Mouse (Mus musculus): ENCODE measurements around the gene Casp8. TPM values are rescaled to one million over a fixed set of nuclear protein-coding genes. Genes with fewer than 3 reads are reported as not detected.
"Not testable (repeated sequence)": the region's sequence is repeated elsewhere in the genome, so short reads cannot be mapped to it uniquely, and the experiment has no call there.

The Casp8 gene
- polyA plus RNA-seq, 1 experiment: 9.4 TPM

DNA sequence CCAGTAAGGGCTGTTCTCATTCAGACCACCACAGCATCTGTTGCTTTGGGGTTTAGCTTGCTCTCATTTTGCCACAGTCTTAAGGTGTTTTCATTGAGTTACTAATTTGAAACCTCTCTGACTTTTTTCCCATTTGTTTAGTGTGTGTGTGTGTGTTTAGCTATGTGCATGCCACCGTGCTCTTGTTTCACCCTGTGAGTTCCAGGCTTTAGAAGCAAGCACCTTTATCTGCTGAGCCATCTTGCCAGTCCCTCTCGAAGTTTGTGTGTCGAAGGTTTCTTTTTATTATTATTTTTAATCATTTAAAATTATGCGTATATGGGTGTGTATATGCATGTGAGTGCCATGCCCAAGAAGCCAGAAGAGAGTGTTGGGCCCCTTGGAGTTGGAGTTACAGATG is 3.7 kb downstream of the Casp8 start:
- Histone ChIP-seq H3K27ac (ENCODE audit: insufficient read depth, low read depth, low read length) (no peak overlapping the region), H3K36me3 (ENCODE audit: control insufficient read depth, insufficient read depth, low read length) (peaks cover 5% of the 10 kb centered on the region), H3K4me1 (ENCODE audit: control insufficient read depth, insufficient read depth, insufficient read length, low read length) (peaks cover 10% of the 10 kb centered on the region; the same call in 1 of the 2 replicates), H3K4me3 (ENCODE audit: low read depth, low read length) (no peak overlapping the region), H3K27me3 (ENCODE audit: control insufficient read depth, insufficient read depth, low read length) (no peaks in the 10 kb centered on the region)
- 95% methylated on average over 4 of the region's 4 CpGs for WGBS
- no peak for TF ChIP-seq POLR2A (IDR thresholded peaks at IDR 0.05; ENCODE audit: low read depth, low read length)

DNA sequence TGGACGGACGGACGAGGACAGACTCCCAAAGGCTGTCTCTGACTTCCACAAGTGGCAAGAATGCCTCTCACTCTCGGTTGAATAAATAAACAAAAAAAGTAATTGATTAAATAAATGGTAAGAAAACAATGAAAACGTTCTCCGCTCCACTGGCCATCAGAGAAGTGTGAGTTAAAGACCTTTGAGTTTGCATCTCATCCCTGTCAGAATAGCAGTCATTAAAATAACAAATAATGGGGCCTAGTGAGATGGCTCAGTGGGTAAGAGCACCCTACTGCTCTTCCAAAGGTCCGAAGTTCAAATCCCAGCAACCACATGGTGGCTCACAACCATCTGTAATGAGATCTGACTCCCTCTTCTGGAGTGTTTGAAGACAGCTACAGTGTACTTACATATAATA is 5.5 kb downstream of the Casp8 start:
- H3K27ac ChIP-seq (ENCODE audit: insufficient read depth, low read depth, low read length); H3K4me3 ChIP-seq (ENCODE audit: low read depth, low read length); H3K27me3 ChIP-seq (ENCODE audit: control insufficient read depth, insufficient read depth, low read length); H3K36me3 ChIP-seq (ENCODE audit: control insufficient read depth, insufficient read depth, low read length); H3K4me1 ChIP-seq (ENCODE audit: control insufficient read depth, insufficient read depth, insufficient read length, low read length): not testable (repeated sequence)
- WGBS: 89% methylated on average over 7 of the region's 7 CpGs

DNA sequence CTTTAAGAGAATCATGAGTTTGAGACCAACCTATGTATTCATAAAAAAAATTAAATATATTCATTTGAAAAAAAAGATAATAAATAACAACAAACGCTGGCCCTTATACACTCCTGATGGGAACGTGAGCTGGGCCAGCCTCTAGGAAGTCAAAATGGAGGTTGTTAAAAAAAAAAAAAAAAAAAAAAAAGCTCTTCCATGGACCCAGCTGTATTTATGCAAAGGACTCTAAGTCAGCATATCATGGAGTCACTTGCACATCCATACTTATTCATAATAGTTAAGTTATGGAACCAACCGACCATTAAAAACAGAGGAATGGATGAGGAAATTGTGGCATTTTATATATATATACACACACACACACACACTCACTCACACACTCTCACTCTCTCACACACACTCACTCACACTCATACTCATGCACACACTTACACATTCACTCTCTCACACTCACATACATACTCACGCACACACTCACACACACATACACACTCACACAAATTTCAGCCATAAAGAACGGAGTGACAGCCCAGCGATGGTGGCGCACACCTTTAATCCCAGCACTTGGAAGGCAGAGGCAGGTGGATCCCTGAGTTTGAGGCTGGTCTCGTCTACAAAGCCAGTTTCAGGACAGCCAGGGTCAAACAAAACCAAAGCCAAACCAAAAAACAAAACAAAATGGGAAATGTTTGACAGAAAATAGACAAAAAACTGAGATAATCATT is 6.5 kb downstream of the Casp8 start:
- Histone ChIP-seq H3K4me1 (ENCODE audit: control insufficient read depth, insufficient read depth, insufficient read length, low read length) (peaks cover 6% of the 10 kb centered on the region; the same call in 1 of the 2 replicates), H3K36me3 (ENCODE audit: control insufficient read depth, insufficient read depth, low read length) (peaks cover 5% of the 10 kb centered on the region), H3K27me3 (ENCODE audit: control insufficient read depth, insufficient read depth, low read length) (no peaks in the 10 kb centered on the region), H3K4me3 (ENCODE audit: low read depth, low read length) (peak overlapping the region; percentile 53), H3K27ac (ENCODE audit: insufficient read depth, low read depth, low read length) (peak overlapping the region; percentile 96)
- 61% methylated on average over 8 of the region's 8 CpGs for WGBS
- TF ChIP-seq CTCF (IDR thresholded peaks at IDR 0.05; ENCODE audit: extremely low read depth, insufficient read length, insufficient replicate concordance, low read depth, low read length): no peak
- TF ChIP-seq POLR2A (IDR thresholded peaks at IDR 0.05; ENCODE audit: low read depth, low read length): no peak

DNA sequence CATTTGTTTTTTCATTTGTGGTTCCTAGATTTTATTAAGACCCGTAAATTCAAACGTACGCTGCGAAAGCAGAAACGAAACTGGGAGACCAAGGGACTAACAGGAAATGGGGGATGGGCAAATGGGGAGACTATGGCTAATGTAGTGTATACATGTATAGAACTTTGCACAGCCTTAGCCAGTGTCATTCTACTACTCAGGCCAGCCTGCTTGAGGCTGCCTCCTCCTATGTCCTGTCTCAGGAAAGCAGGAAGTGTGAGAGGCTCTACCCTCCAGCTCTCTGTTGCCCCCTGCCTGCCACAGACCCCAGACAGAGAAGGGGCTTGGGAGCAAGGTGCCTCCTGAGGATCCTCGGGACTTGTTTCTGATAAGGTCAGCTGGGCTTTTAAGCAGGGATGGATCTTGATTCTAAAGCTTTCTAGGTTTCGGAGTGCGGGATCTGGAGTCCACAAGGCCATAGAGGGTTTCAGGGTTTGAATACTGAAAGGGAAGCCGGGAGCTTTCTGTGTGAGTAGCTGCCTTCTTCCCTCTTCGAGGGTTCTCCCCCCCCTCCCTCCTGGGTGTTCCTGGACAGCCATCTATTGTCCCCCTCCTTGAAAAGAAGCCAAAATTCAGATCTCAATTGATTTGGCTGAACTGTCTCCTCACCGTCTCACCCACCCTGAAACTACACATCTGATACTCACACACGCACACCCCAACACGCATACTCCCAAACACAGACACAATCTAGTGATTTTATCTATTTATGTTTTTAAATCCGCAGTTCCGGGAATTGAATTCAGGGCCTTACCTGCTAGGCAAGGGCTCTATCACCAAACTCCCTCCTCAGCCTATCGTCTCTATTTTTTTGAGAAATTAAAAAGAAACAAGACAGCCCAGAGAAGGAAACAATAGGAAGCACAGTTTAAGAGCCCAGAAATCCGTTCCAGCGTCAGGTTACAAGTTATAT is 7.4 kb downstream of the Casp8 start:
- TF ChIP-seq CTCF (IDR thresholded peaks at IDR 0.05; ENCODE audit: extremely low read depth, insufficient read length, insufficient replicate concordance, low read depth, low read length) (peak; percentile 71; the same call in 1 of the 2 replicates), POLR2A (IDR thresholded peaks at IDR 0.05; ENCODE audit: low read depth, low read length) (peak; percentile 42; the same call in 1 of the 2 replicates)
- Histone ChIP-seq H3K4me1 (ENCODE audit: control insufficient read depth, insufficient read depth, insufficient read length, low read length) (peaks cover 8% of the 10 kb centered on the region; the same call in 1 of the 2 replicates), H3K4me3 (ENCODE audit: low read depth, low read length) (peak overlapping the region; percentile 65), H3K36me3 (ENCODE audit: control insufficient read depth, insufficient read depth, low read length) (peaks cover 5% of the 10 kb centered on the region), H3K27me3 (ENCODE audit: control insufficient read depth, insufficient read depth, low read length) (no peaks in the 10 kb centered on the region), H3K27ac (ENCODE audit: insufficient read depth, low read depth, low read length) (peak overlapping the region; percentile 96)
- 16% methylated on average over 18 of the region's 18 CpGs for WGBS

DNA sequence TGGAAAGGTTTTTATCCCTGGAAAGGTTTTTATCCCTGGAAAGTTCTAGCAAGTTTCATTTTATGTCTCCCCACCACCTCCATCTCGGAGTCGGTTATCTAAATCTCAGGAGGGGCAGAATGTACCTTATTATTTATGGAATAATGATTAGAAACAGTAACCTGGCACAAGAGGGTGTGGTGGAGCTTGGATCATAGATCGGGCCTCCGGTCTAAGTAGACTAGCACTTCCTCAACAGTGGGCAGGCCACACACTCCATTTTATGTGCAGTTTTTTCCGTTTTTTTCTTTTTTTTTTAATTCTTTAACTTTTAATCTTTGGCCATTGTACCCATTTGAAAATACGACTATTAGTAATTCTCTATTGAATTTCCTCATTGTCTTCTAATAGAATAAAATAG is 8.4 kb downstream of the Casp8 start:
- Histone ChIP-seq H3K4me1 (ENCODE audit: control insufficient read depth, insufficient read depth, insufficient read length, low read length) (peaks cover 8% of the 10 kb centered on the region; the same call in 1 of the 2 replicates), H3K36me3 (ENCODE audit: control insufficient read depth, insufficient read depth, low read length) (peaks cover 10% of the 10 kb centered on the region), H3K27ac (ENCODE audit: insufficient read depth, low read depth, low read length) (peak overlapping the region; percentile 96), H3K4me3 (ENCODE audit: low read depth, low read length) (peak overlapping the region; percentile 65; the same call in 1 of the 2 replicates), H3K27me3 (ENCODE audit: control insufficient read depth, insufficient read depth, low read length) (no peaks in the 10 kb centered on the region)
- WGBS: 18% methylated on average over 6 of the region's 6 CpGs
- no peak for TF ChIP-seq POLR2A (IDR thresholded peaks at IDR 0.05; ENCODE audit: low read depth, low read length)
- TF ChIP-seq CTCF (IDR thresholded peaks at IDR 0.05; ENCODE audit: extremely low read depth, insufficient read length, insufficient replicate concordance, low read depth, low read length): no peak

GRCm38 (mm10) chr1:58806651-58807050 is 11.5 kb downstream of the Casp8 start:
- Histone ChIP-seq H3K27me3 (ENCODE audit: control insufficient read depth, insufficient read depth, low read length) (no peaks in the 10 kb centered on the region), H3K27ac (ENCODE audit: insufficient read depth, low read depth, low read length) (no peak overlapping the region), H3K4me3 (ENCODE audit: low read depth, low read length) (no peak overlapping the region), H3K36me3 (ENCODE audit: control insufficient read depth, insufficient read depth, low read length) (peaks cover 5% of the 10 kb centered on the region), H3K4me1 (ENCODE audit: control insufficient read depth, insufficient read depth, insufficient read length, low read length) (peaks cover 8% of the 10 kb centered on the region; the same call in 1 of the 2 replicates)
- TF ChIP-seq POLR2A (IDR thresholded peaks at IDR 0.05; ENCODE audit: low read depth, low read length) (no peak), CTCF (IDR thresholded peaks at IDR 0.05; ENCODE audit: extremely low read depth, insufficient read length, insufficient replicate concordance, low read depth, low read length) (no peak)
- WGBS: 53% methylated on average over 3 of the region's 3 CpGs

DNA sequence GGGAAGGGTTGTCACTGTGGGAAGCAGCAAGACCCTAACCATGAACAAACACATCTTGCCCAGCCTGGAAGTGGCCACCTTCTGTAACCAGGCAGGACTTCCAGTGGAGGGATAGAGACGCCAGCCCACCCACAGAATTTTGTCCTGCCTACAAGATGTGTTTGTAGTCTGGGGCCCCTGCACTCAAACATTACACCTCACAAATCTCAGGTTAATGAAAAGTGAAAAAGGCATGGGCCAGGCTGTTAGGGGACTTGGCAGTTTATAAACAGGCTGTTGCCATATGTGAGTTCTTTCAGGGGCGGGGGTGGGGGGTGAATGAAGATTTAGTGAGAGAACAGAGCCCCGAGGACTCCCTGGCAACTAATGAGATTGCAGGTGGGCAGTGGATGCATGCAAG is 31.1 kb downstream of the Casp8 start:
- 94% methylated on average over 3 of the region's 3 CpGs for WGBS
- peaks cover 63% of the 10 kb centered on the region for H3K36me3 ChIP-seq (ENCODE audit: control insufficient read depth, insufficient read depth, low read length)

More for the DNA sequence above, 31.1 kb downstream of the Casp8 start:
- Histone ChIP-seq H3K4me1 (ENCODE audit: control insufficient read depth, insufficient read depth, insufficient read length, low read length) (no peaks in the 10 kb centered on the region; the same call in 1 of the 2 replicates), H3K27ac (ENCODE audit: insufficient read depth, low read depth, low read length) (no peak overlapping the region), H3K4me3 (ENCODE audit: low read depth, low read length) (no peak overlapping the region), H3K27me3 (ENCODE audit: control insufficient read depth, insufficient read depth, low read length) (no peaks in the 10 kb centered on the region)
- TF ChIP-seq POLR2A (IDR thresholded peaks at IDR 0.05; ENCODE audit: low read depth, low read length) (no peak), CTCF (IDR thresholded peaks at IDR 0.05; ENCODE audit: extremely low read depth, insufficient read length, insufficient replicate concordance, low read depth, low read length) (no peak)
